Mouse (Mus musculus): ENCODE measurements around the gene Gm7356.
A peak's percentile ranks its signal among the peaks of the same experiment; 100 is the strongest.
"Not testable (repeated sequence)": the region's sequence is repeated elsewhere in the genome, so short reads cannot be mapped to it uniquely, and the experiment has no call there.

Gm7356 gene

DNA sequence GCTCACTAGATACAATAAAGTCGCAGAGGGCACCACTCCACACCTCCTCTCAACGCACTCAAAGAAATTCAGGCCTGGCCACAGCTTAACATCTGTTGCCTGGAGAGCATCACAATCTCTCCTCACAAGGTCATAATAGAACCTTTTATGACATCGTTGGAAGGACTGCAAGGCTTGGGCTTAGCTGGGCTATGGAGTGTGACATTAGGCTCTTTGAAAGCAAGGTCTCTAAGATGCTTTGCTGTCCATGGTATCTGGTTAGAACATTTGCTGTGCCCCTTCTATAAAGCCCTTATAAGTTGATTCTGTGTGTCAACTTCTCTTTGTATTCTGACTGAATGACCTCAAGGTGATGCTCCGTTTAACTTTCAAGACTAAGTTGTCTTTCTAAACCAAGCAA is at the start of gene Gm7356:
Gene Gm7356 (minus strand): TSS at position 101 of the 400 bp plus-strand sequence.
- DNase-seq (ENCODE audit: low read depth, low spot score): not testable (repeated sequence)

DNA sequence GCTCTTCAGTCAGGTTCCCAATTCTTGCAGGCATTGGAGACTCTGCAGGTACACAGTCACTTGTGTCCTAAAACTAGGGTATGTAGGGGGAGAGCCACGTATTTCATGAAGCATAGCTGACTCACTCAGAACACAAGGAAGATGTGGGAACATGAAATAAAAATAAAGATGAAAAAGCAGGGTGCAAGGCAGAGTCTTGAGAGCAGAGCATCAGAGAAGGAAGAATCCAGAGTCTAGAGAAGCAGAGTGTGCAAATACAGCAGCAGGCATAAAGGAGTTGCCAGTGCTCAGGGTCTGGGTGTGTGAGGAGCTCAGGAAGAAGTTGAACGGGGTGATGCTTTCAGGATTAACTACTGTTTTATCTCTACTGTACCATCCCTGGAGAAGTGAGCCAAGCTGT is 38.4 kb upstream of the Gm7356 start:
- not testable (repeated sequence) for DNase-seq (ENCODE audit: low read depth, low spot score)

DNA sequence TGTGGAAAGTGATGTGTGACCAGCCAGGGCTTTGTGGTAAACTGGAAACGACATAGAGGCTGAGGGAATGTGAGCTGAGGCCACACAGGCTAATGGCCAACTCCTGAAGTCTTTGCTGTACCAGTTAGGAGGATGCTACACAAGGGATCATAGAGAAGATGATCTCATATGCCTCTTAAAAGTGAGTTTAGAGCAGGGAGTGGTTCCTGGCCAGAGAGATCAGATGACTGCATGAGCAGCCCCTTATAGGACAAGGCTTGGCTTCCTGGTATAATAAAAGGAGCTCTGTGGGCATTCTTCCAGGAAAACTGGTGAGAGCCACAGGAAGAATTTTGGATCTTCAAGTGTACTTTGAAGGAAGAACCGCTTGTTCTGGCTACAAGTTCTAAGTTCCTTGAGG is 33.5 kb upstream of the Gm7356 start:
- not testable (repeated sequence) for DNase-seq (ENCODE audit: low read depth, low spot score)

DNA sequence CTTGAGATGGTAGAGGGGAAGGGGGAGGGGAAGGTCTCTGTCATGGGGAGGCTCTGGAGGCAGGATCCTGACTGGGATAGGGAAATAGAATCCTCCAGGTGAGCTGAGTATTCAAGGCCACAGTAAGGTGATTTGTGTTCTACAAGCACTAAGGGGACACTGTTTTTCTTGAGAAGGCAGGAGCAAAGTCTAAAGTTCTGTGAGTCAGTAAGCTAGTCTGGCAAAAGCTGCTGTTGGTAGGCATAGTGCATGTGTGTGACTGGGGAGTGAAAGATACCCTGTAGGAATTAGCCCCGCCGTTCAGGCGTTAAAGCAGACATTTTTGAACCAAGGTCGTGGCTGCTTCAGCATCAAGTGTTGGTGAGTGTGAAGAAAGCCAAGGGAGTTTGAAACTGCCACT is 32.6 kb upstream of the Gm7356 start:
- not testable (repeated sequence) for DNase-seq (ENCODE audit: low read depth, low spot score)

DNA sequence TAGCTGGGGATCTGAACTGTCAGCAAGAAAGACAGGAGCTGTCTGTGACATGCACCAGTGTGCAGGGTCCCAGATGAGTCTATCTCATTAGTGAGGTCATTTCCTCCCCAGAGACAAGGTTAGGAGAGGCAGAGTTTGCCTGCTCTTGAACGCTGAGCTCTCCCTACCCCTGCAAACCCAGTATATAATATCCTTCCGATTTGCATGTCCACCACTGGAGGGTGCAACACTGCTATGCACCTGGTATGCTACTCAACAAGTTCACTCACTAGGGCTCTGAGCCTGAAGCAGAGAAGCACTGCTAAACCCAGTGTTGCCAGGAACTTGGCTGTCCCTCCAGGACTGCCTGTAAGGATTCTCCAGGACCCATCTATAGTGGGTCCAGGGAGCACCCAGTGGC is 10.1 kb downstream of the Gm7356 start:
- not testable (repeated sequence) for DNase-seq (ENCODE audit: low read depth, low spot score)

DNA sequence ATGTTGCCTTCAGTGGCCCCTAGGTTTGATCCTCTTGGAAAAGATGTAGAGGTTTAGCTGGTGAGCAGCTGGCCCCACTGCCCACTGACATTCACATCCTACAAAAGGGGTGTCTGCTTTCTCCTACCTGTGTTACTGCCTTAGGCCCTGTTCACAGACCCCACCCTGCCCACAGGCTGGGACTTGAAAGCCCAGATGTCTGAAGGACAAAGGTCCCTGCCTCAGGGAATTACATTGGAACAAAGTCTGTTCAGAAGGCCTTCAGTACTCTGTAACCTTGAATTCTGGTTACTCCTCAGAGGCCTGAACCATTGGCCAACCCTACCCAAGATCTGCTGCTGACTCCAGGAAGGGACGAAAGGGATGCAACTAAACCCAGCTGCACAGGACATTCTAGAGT is 15.8 kb downstream of the Gm7356 start:
- peak; percentile 14 for DNase-seq (ENCODE audit: low read depth, low spot score)

DNA sequence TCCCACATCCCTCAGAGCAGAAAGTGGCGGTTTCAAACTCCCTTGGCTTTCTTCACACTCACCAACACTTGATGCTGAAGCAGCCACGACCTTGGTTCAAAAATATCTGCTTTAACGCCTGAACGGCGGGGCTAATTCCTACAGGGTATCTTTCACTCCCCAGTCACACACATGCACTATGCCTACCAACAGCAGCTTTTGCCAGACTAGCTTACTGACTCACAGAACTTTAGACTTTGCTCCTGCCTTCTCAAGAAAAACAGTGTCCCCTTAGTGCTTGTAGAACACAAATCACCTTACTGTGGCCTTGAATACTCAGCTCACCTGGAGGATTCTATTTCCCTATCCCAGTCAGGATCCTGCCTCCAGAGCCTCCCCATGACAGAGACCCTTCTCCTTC is 32.7 kb downstream of the Gm7356 start:
- not testable (repeated sequence) for DNase-seq (ENCODE audit: low read depth, low spot score)

DNA sequence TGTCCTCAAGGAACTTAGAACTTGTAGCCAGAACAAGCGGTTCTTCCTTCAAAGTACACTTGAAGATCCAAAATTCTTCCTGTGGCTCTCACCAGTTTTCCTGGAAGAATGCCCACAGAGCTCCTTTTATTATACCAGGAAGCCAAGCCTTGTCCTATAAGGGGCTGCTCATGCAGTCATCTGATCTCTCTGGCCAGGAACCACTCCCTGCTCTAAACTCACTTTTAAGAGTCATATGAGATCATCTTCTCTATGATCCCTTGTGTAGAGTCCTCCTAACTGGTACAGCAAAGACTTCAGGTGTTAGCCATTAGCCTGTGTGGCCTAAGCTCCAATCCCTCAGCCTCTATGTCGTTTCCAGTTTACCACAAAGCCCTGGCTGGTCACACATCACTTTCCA is 33.6 kb downstream of the Gm7356 start:
- DNase-seq (ENCODE audit: low read depth, low spot score): not testable (repeated sequence)

DNA sequence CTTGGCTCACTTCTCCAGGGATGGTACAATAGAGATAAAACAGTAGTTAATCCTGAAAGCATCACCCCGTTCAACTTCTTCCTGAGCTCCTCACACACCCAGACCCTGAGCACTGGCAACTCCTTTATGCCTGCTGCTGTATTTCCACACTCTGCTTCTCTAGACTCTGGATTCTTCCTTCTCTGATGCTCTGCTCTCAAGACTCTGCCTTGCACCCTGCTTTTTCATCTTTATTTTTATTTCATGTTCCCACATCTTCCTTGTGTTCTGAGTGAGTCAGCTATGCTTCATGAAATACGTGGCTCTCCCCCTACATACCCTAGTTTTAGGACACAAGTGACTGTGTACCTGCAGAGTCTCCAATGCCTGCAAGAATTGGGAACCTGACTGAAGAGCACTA is 38.5 kb downstream of the Gm7356 start:
- DNase-seq (ENCODE audit: low read depth, low spot score): not testable (repeated sequence)

DNA sequence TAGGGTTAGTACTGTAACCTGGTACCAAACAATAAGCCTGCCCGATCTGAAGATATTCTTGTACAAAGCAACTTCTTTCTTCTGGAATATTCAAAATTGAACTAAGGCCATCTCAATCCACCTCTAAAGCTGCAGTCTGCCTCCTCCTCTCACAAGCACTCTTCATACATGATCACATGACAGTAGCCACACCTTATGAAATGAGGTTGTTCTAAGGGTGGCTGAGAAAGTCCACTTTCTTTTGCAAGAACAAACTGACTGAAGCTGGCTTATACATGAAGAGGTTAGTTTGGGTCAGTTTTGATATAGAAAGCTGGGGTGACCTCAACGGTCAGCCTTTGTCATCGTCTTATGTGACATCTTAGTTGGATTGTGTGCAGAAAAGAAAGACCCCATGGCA is 41.3 kb downstream of the Gm7356 start:
- not testable (repeated sequence) for DNase-seq (ENCODE audit: low read depth, low spot score)

DNA sequence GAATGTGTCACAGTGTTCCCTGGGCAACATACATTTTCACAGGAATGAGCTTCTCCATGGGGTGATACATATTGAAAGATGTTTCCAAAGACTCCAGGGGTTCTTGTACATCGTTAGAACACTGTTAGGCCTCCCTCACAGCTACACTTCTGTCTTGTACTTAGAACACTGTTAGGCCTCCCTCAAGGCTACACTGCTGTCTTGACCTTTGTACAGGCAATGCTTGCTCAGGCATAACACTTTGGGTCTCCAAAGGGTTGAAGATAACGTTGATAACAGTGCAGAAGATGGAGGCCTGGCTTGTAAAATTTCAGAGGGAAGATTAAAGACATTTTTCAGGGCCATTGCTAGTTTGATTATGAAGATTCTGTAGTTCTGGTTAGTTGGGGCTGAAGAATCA is 45.4 kb downstream of the Gm7356 start:
- DNase-seq (ENCODE audit: low read depth, low spot score): not testable (repeated sequence)

DNA sequence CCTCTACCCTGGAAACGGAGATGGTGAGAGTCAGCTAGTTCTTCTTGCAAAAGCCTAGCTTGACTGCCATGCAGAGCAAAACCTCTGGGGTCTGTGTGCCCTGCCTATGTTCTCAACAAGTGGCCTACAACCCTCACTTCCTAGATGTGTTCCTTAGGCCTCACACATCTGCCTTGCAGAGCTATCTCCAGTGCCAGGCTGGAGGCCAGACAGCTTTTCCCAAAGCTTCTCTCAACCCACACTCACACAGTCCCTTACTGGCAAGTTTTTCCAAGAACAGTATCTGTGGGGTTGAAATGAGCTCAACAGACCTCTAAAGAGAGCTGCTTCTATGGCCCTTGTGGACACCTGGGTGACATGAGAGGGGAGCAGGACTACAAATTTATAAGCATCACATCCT is 51.9 kb downstream of the Gm7356 start:
- not testable (repeated sequence) for DNase-seq (ENCODE audit: low read depth, low spot score)

Measured in ZHBTc4 (cell line).